Mouse (Mus musculus): ENCODE measurements around the gene Ager. TPM values are rescaled to one million over a fixed set of nuclear protein-coding genes. Genes with fewer than 3 reads are reported as not detected.
A peak's percentile ranks its signal among the peaks of the same experiment; 100 is the strongest.

Gene Ager
- polyA plus RNA-seq, 1 experiment from 2014 or later, result 1.1 TPM

GRCm38 (mm10) chr17:34572361-34572760 is 25.3 kb upstream of the Ager start:
- 14% methylated on average over 15 of the region's 15 CpGs for WGBS
- Histone ChIP-seq H3K27me3 (replicated peaks; ENCODE audit: control insufficient read depth, insufficient read depth, low read length) (no peaks in the 10 kb centered on the region), H3K4me2 (ENCODE audit: low read length) (no peak overlapping the region), H3K27ac (ENCODE audit: low read depth, low read length) (no peak overlapping the region), H3K9me3 (replicated peaks; ENCODE audit: control insufficient read depth, low read length) (no peaks in the 10 kb centered on the region), H3K4me3 (ENCODE audit: low read depth, low read length) (no peak overlapping the region), H3K4me1 (ENCODE audit: control insufficient read depth, insufficient read depth, low read length) (no peaks in the 10 kb centered on the region), H3K36me3 (ENCODE audit: control insufficient read depth, insufficient read depth, low read length) (no peaks in the 10 kb centered on the region), H3K9ac (ENCODE audit: low read length) (no peak overlapping the region)
- DNase-seq (ENCODE audit: low spot score) (no peak), ATAC-seq (no peak)

GRCm38 (mm10) chr17:34576577-34576976 is 21.1 kb upstream of the Ager start:
- Histone ChIP-seq H3K4me1 (ENCODE audit: control insufficient read depth, insufficient read depth, low read length) (no peaks in the 10 kb centered on the region), H3K4me3 (ENCODE audit: low read depth, low read length) (no peak overlapping the region), H3K27me3 (replicated peaks; ENCODE audit: control insufficient read depth, insufficient read depth, low read length) (no peaks in the 10 kb centered on the region), H3K36me3 (ENCODE audit: control insufficient read depth, insufficient read depth, low read length) (no peaks in the 10 kb centered on the region), H3K27ac (ENCODE audit: low read depth, low read length) (no peak overlapping the region), H3K4me2 (ENCODE audit: low read length) (no peak overlapping the region), H3K9me3 (replicated peaks; ENCODE audit: control insufficient read depth, low read length) (no peaks in the 10 kb centered on the region), H3K9ac (ENCODE audit: low read length) (no peak overlapping the region)
- DNase-seq (ENCODE audit: low spot score), result no peak
- WGBS, result 67% methylated on average over 5 of the region's 5 CpGs
- ATAC-seq, result no peak

GRCm38 (mm10) chr17:34578070-34578469 is 19.6 kb upstream of the Ager start:
- no peak for ATAC-seq
- Histone ChIP-seq H3K27ac (ENCODE audit: low read depth, low read length) (no peak overlapping the region), H3K4me1 (ENCODE audit: control insufficient read depth, insufficient read depth, low read length) (no peaks in the 10 kb centered on the region), H3K9ac (ENCODE audit: low read length) (no peak overlapping the region), H3K27me3 (replicated peaks; ENCODE audit: control insufficient read depth, insufficient read depth, low read length) (no peaks in the 10 kb centered on the region), H3K9me3 (replicated peaks; ENCODE audit: control insufficient read depth, low read length) (no peaks in the 10 kb centered on the region), H3K4me2 (ENCODE audit: low read length) (no peak overlapping the region), H3K36me3 (ENCODE audit: control insufficient read depth, insufficient read depth, low read length) (no peaks in the 10 kb centered on the region), H3K4me3 (ENCODE audit: low read depth, low read length) (no peak overlapping the region)
- DNase-seq (ENCODE audit: low spot score), result no peak
- 84% methylated on average over 3 of the region's 3 CpGs for WGBS

GRCm38 (mm10) chr17:34582528-34582927 is 15.1 kb upstream of the Ager start:
- Histone ChIP-seq H3K4me1 (ENCODE audit: control insufficient read depth, insufficient read depth, low read length) (peaks cover 7% of the 10 kb centered on the region), H3K27me3 (replicated peaks; ENCODE audit: control insufficient read depth, insufficient read depth, low read length) (no peaks in the 10 kb centered on the region), H3K4me3 (ENCODE audit: low read depth, low read length) (no peak overlapping the region), H3K9me3 (replicated peaks; ENCODE audit: control insufficient read depth, low read length) (no peaks in the 10 kb centered on the region), H3K36me3 (ENCODE audit: control insufficient read depth, insufficient read depth, low read length) (no peaks in the 10 kb centered on the region), H3K27ac (ENCODE audit: low read depth, low read length) (no peak overlapping the region), H3K4me2 (ENCODE audit: low read length) (no peak overlapping the region), H3K9ac (ENCODE audit: low read length) (no peak overlapping the region)
- ATAC-seq, result no peak
- DNase-seq (ENCODE audit: low spot score), result no peak
- WGBS, result 89% methylated on average over 12 of the region's 12 CpGs

- 77% methylated on average over 7 of the region's 7 CpGs for WGBS
- Histone ChIP-seq H3K9ac (ENCODE audit: low read length) (no peak overlapping the region), H3K4me1 (ENCODE audit: control insufficient read depth, insufficient read depth, low read length) (peaks cover 7% of the 10 kb centered on the region), H3K27me3 (replicated peaks; ENCODE audit: control insufficient read depth, insufficient read depth, low read length) (no peaks in the 10 kb centered on the region), H3K4me3 (ENCODE audit: low read depth, low read length) (no peak overlapping the region), H3K9me3 (replicated peaks; ENCODE audit: control insufficient read depth, low read length) (no peaks in the 10 kb centered on the region), H3K27ac (ENCODE audit: low read depth, low read length) (no peak overlapping the region), H3K36me3 (ENCODE audit: control insufficient read depth, insufficient read depth, low read length) (no peaks in the 10 kb centered on the region), H3K4me2 (ENCODE audit: low read length) (no peak overlapping the region)
- DNase-seq (ENCODE audit: low spot score) (no peak), ATAC-seq (no peak)
These were observed 14.3 kb upstream of the Ager start for GRCm38 (mm10) chr17:34583397-34583796.

- ATAC-seq (no peak), DNase-seq (ENCODE audit: low spot score) (no peak)
- Histone ChIP-seq H3K4me2 (ENCODE audit: low read length) (no peak overlapping the region), H3K4me1 (ENCODE audit: control insufficient read depth, insufficient read depth, low read length) (peaks cover 10% of the 10 kb centered on the region), H3K36me3 (ENCODE audit: control insufficient read depth, insufficient read depth, low read length) (no peaks in the 10 kb centered on the region), H3K4me3 (ENCODE audit: low read depth, low read length) (no peak overlapping the region), H3K9me3 (replicated peaks; ENCODE audit: control insufficient read depth, low read length) (no peaks in the 10 kb centered on the region), H3K9ac (ENCODE audit: low read length) (no peak overlapping the region), H3K27ac (ENCODE audit: low read depth, low read length) (no peak overlapping the region), H3K27me3 (replicated peaks; ENCODE audit: control insufficient read depth, insufficient read depth, low read length) (no peaks in the 10 kb centered on the region)
- WGBS, result 91% methylated on average over 8 of the region's 8 CpGs
These were observed 13.8 kb upstream of the Ager start for GRCm38 (mm10) chr17:34583819-34584218.

GRCm38 (mm10) chr17:34585121-34585520 is 12.5 kb upstream of the Ager start:
- Histone ChIP-seq H3K4me3 (ENCODE audit: low read depth, low read length) (no peak overlapping the region), H3K4me1 (ENCODE audit: control insufficient read depth, insufficient read depth, low read length) (peaks cover 10% of the 10 kb centered on the region), H3K36me3 (ENCODE audit: control insufficient read depth, insufficient read depth, low read length) (no peaks in the 10 kb centered on the region), H3K9ac (ENCODE audit: low read length) (no peak overlapping the region), H3K9me3 (replicated peaks; ENCODE audit: control insufficient read depth, low read length) (no peaks in the 10 kb centered on the region), H3K27me3 (replicated peaks; ENCODE audit: control insufficient read depth, insufficient read depth, low read length) (no peaks in the 10 kb centered on the region), H3K4me2 (ENCODE audit: low read length) (no peak overlapping the region), H3K27ac (ENCODE audit: low read depth, low read length) (no peak overlapping the region)
- DNase-seq (ENCODE audit: low spot score) (no peak), ATAC-seq (no peak)
- WGBS, result 87% methylated on average over 8 of the region's 8 CpGs

- Histone ChIP-seq H3K27me3 (replicated peaks; ENCODE audit: control insufficient read depth, insufficient read depth, low read length) (no peaks in the 10 kb centered on the region), H3K9ac (ENCODE audit: low read length) (peak overlapping the region; percentile 94), H3K9me3 (replicated peaks; ENCODE audit: control insufficient read depth, low read length) (no peaks in the 10 kb centered on the region), H3K4me1 (ENCODE audit: control insufficient read depth, insufficient read depth, low read length) (peaks cover 18% of the 10 kb centered on the region), H3K4me2 (ENCODE audit: low read length) (peak overlapping the region; percentile 87), H3K36me3 (ENCODE audit: control insufficient read depth, insufficient read depth, low read length) (no peaks in the 10 kb centered on the region), H3K4me3 (ENCODE audit: low read depth, low read length) (peak overlapping the region; percentile 63), H3K27ac (ENCODE audit: low read depth, low read length) (peak overlapping the region; percentile 98)
- 14% methylated on average over 32 of the region's 32 CpGs for whole genome bisulfite sequencing
- ATAC-seq (peak; percentile 0; the same call in 1 of the 2 replicates), DNase-seq (ENCODE audit: low spot score) (peak; percentile 40)
These were observed 11.5 kb upstream of the Ager start for GRCm38 (mm10) chr17:34585877-34586771.

- Histone ChIP-seq H3K27ac (ENCODE audit: low read depth, low read length) (peak overlapping the region; percentile 98), H3K4me3 (ENCODE audit: low read depth, low read length) (peak overlapping the region; percentile 63), H3K9ac (ENCODE audit: low read length) (peak overlapping the region; percentile 94), H3K27me3 (replicated peaks; ENCODE audit: control insufficient read depth, insufficient read depth, low read length) (no peaks in the 10 kb centered on the region), H3K4me2 (ENCODE audit: low read length) (peak overlapping the region; percentile 87), H3K4me1 (ENCODE audit: control insufficient read depth, insufficient read depth, low read length) (peaks cover 22% of the 10 kb centered on the region), H3K36me3 (ENCODE audit: control insufficient read depth, insufficient read depth, low read length) (no peaks in the 10 kb centered on the region), H3K9me3 (replicated peaks; ENCODE audit: control insufficient read depth, low read length) (no peaks in the 10 kb centered on the region)
- DNase-seq (ENCODE audit: low spot score), result peak; percentile 95
- 2% methylated on average over 38 of the region's 38 CpGs for WGBS
- peak; percentile 84 for ATAC-seq
These were observed 10.8 kb upstream of the Ager start for GRCm38 (mm10) chr17:34586796-34587422.
